Mouse (Mus musculus) embryonic fibroblast, embryonic 13.5 days (primary cell): Measurements from ENCODE around the gene Polr2m.

Source experiments
- CTCF ChIP-seq: IDR thresholded peaks from 2 replicates; pipeline ENCODE4 v1.5.1; 2011; ENCODE audit warnings: mild to moderate bottlenecking, control low read depth, low read length, moderate library complexity, borderline replicate concordance; ENCODE audit not compliant: insufficient read depth
- POLR2A ChIP-seq: IDR thresholded peaks from 2 replicates; pipeline ENCODE4 v1.6.1; 2011; ENCODE audit warnings: low read depth, mild to moderate bottlenecking, control low read depth, low read length, moderate library complexity

- TF ChIP-seq CTCF = no peak
- no peak for TF ChIP-seq POLR2A
Measured at GRCm38 (mm10) chr9:71438146-71438545, 47.6 kb downstream of the Polr2m start.
